Comparison of ENCODE assay signal across 8 mouse cellular contexts in the genomic region with DNA sequence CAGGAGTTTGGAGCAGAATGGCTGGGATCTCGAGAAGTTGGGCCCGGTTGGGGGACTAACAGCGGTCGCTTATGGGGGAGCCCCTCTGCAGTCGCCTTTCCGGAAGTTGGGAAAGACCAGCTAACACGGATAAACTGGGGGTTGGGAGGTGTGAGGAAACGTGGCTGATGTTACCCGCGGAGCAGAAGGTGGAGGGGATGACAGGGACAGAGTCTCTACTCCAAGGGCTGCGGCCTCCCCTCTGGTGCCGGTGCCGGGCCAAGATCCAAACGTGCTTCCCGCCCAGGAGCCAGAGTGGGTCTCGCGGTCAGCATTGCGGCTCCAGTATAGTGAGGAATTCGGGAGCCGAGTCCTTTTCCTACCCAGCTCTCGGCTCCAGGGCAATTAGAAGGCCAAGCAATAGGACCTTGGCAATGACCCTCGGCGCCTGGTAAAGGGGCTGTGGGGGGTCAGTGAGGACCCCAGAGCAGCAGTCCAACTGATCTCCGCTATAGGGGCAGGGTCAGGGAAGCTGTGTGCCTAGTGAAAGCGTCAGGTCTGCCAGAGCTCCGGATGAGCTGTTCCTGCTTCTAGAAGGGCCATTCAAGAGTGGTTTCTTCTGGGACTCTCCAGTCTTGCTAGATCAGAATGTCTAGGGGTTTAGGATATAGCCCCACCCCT. TPM values are rescaled to one million over a fixed set of nuclear protein-coding genes. Genes with fewer than 3 reads are reported as not detected.
A peak's percentile ranks its signal among the peaks of the same experiment; 100 is the strongest.
DNase-seq lines count a peak whose midpoint lies in the region; ATAC-seq and TF ChIP-seq lines count a peak whose summit lies in the region.

No protein-coding gene starts in this region.

- no peak for TF ChIP-seq POLR2A in thymus, adult 2 months (IDR thresholded peaks at IDR 0.05; ENCODE audit: control insufficient read depth, extremely low read depth, insufficient read depth, low read length, poor library complexity)
- no peak for TF ChIP-seq POLR2A in limb, embryonic 14.5 days (IDR thresholded peaks at IDR 0.05; ENCODE audit: borderline replicate concordance, extremely low read depth, insufficient read depth, insufficient read length)

- no peak overlapping the region for H3K9ac ChIP-seq in limb, embryonic 14.5 days (ENCODE audit: low read depth, low read length, severe bottlenecking)
- no peak overlapping the region for H3K9ac ChIP-seq in stomach, postnatal 0 days (ENCODE audit: low read length)

- H3K36me3 ChIP-seq in heart, embryonic 10.5 days, result no peaks in the 10 kb centered on the region
- H3K36me3 ChIP-seq in thymus, adult 2 months (ENCODE audit: control insufficient read depth, insufficient read depth, low read length), result no peaks in the 10 kb centered on the region
- H3K36me3 ChIP-seq in limb, embryonic 14.5 days (ENCODE audit: control insufficient read depth, insufficient read depth, low read length), result no peaks in the 10 kb centered on the region
- no peaks in the 10 kb centered on the region for H3K36me3 ChIP-seq in stomach, postnatal 0 days (ENCODE audit: control insufficient read depth, insufficient read depth, low read length)

- H3K27ac ChIP-seq in heart, embryonic 10.5 days, result no peak overlapping the region
- no peak overlapping the region for H3K27ac ChIP-seq in thymus, adult 2 months (ENCODE audit: control insufficient read depth, insufficient read depth, low read length)
- H3K27ac ChIP-seq in limb, embryonic 14.5 days (replicated peaks; ENCODE audit: low read depth, low read length), result no peak overlapping the region
- H3K27ac ChIP-seq in stomach, postnatal 0 days (replicated peaks), result no peak overlapping the region
- no peak overlapping the region for H3K27ac ChIP-seq in gastrocnemius, adult 2 months

- intact Hi-C loops in gastrocnemius, adult 2 months (cut with DNase I), result no loop called here

- no peaks in the 10 kb centered on the region for H3K9me3 ChIP-seq in heart, embryonic 10.5 days
- no peaks in the 10 kb centered on the region for H3K9me3 ChIP-seq in limb, embryonic 14.5 days (ENCODE audit: control insufficient read depth, low read length)
- H3K9me3 ChIP-seq in stomach, postnatal 0 days (ENCODE audit: control insufficient read depth, low read length), result no peaks in the 10 kb centered on the region

- peak overlapping the region; percentile 86 for H3K4me2 ChIP-seq in limb, embryonic 14.5 days (replicated peaks; ENCODE audit: low read depth, low read length, severe bottlenecking)
- peak overlapping the region; percentile 35 for H3K4me2 ChIP-seq in stomach, postnatal 0 days (replicated peaks; ENCODE audit: low read depth)

- no peak for TF ChIP-seq CTCF in thymus, adult 2 months (IDR thresholded peaks at IDR 0.05; ENCODE audit: borderline replicate concordance, control insufficient read depth, extremely low read depth, insufficient read depth, low read length, poor library complexity)
- TF ChIP-seq CTCF in stomach, postnatal 0 days (IDR thresholded peaks at IDR 0.05; ENCODE audit: low read depth), result no peak
- no peak for TF ChIP-seq CTCF in gastrocnemius, adult 2 months (IDR thresholded peaks at IDR 0.05)

- H3K4me3 ChIP-seq in heart, embryonic 10.5 days, result peak overlapping the region; percentile 75
- no peak overlapping the region for H3K4me3 ChIP-seq in thymus, adult 2 months (ENCODE audit: control insufficient read depth, insufficient read depth, low read length)
- peak overlapping the region; percentile 53 for H3K4me3 ChIP-seq in limb, embryonic 14.5 days (replicated peaks; ENCODE audit: low read length)
- H3K4me3 ChIP-seq in stomach, postnatal 0 days (ENCODE audit: low read depth, low read length), result no peak overlapping the region
- no peak overlapping the region for H3K4me3 ChIP-seq in gastrocnemius, adult 2 months

- no peak for DNase-seq in heart, embryonic 10.5 days (ENCODE audit: low spot score)
- DNase-seq in heart, adult 11 months, result no peak
- DNase-seq in thymus, postnatal 14 days, result peak; percentile 1
- DNase-seq in thymus, adult 2 months, result no peak
- no peak for DNase-seq in limb, embryonic 14.5 days (ENCODE audit: low spot score)
- no peak for DNase-seq in stomach, postnatal 0 days (ENCODE audit: low spot score)
- DNase-seq in gastrocnemius, adult 2 months, result no peak
- DNase-seq in right cerebral cortex, adult 2 months (ENCODE audit: low spot score in 2 of 2), result no peak

- H3K27me3 ChIP-seq in heart, embryonic 10.5 days (ENCODE audit: insufficient read depth, poor library complexity, severe bottlenecking), result peaks cover 88% of the 10 kb centered on the region
- H3K27me3 ChIP-seq in thymus, adult 2 months (ENCODE audit: control insufficient read depth, insufficient read depth, low read length), result peaks cover 31% of the 10 kb centered on the region
- H3K27me3 ChIP-seq in limb, embryonic 14.5 days (ENCODE audit: control insufficient read depth, insufficient read depth, low read length), result peaks cover 79% of the 10 kb centered on the region
- peaks cover 23% of the 10 kb centered on the region; the same call in 1 of the 2 replicates for H3K27me3 ChIP-seq in stomach, postnatal 0 days (ENCODE audit: control insufficient read depth, insufficient read depth, low read length)

- no peak for ATAC-seq in limb, embryonic 14.5 days (ENCODE audit: low FRiP score, low read depth)
- no peak for ATAC-seq in stomach, postnatal 0 days (ENCODE audit: low FRiP score, low TSS enrichment)

- 2% methylated on average over 26 of the region's 26 CpGs for WGBS in heart, embryonic 10.5 days
- WGBS in thymus, adult 2 months, result 9% methylated on average over 26 of the region's 26 CpGs
- 2% methylated on average over 26 of the region's 26 CpGs for WGBS in limb, embryonic 14.5 days
- WGBS in stomach, postnatal 0 days, result 4% methylated on average over 26 of the region's 26 CpGs

- no peak for TF ChIP-seq EP300 in stomach, postnatal 0 days (optimal IDR thresholded peaks at IDR 0.05)

- H3K4me1 ChIP-seq in heart, embryonic 10.5 days, result peaks cover 38% of the 10 kb centered on the region
- H3K4me1 ChIP-seq in thymus, adult 2 months (replicated peaks; ENCODE audit: control insufficient read depth, insufficient read depth, low read length), result peaks cover 7% of the 10 kb centered on the region; the same call in 1 of the 2 replicates
- H3K4me1 ChIP-seq in limb, embryonic 14.5 days (ENCODE audit: control insufficient read depth, insufficient read depth, low read length), result peaks cover 10% of the 10 kb centered on the region; the same call in 1 of the 2 replicates
- H3K4me1 ChIP-seq in stomach, postnatal 0 days (replicated peaks; ENCODE audit: control insufficient read depth, insufficient read depth), result no peaks in the 10 kb centered on the region

RNA-seq across cellular contexts. Expression of a gene that starts 1.4 kb away (rescaled TPM):
- polyA plus RNA-seq in heart, embryonic 10.5 days (2016; fragmentation: Nextera tagmentation; extraction: Ambion mirVana), result 0.16 and 0.59 TPM in 2 replicates
- polyA plus RNA-seq in thymus, adult 2 months (2012; rRNA removed), result 0.19 and 0.26 TPM in 2 replicates
- 2.0 and 2.2 TPM in 2 replicates for polyA plus RNA-seq in limb, embryonic 14.5 days (2012; rRNA removed)
- 0.86 and 0.87 TPM in 2 replicates for polyA plus RNA-seq in limb, embryonic 14.5 days (2014; fragmentation: Nextera tagmentation; extraction: Ambion mirVana)
- polyA plus RNA-seq in stomach, postnatal 0 days (2015; fragmentation: Nextera tagmentation; extraction: Ambion mirVana), result 0.34 and 0.54 TPM in 2 replicates
- total RNA-seq in gastrocnemius, adult 2 months (2021), result not detected

Comparison
In these comparisons a context has a peak if more than half of its experiments do, and no peak if none do; other contexts are left out.
1. H3K4me3 ChIP-seq: peak in heart, embryonic 10.5 days (single experiment) and limb, embryonic 14.5 days (single experiment); none in thymus, adult 2 months (single experiment), stomach, postnatal 0 days (single experiment) and gastrocnemius, adult 2 months (single experiment).